Mouse (Mus musculus) kidney, postnatal 14 days (tissue): ENCODE measurements around the gene Hist1h4h.

Experiments used
- DNase-seq: peaks from one replicate; pipeline ENCODE4 v3.0.0; 2022; ENCODE audit warnings: mixed read lengths

The Hist1h4h gene

DNA sequence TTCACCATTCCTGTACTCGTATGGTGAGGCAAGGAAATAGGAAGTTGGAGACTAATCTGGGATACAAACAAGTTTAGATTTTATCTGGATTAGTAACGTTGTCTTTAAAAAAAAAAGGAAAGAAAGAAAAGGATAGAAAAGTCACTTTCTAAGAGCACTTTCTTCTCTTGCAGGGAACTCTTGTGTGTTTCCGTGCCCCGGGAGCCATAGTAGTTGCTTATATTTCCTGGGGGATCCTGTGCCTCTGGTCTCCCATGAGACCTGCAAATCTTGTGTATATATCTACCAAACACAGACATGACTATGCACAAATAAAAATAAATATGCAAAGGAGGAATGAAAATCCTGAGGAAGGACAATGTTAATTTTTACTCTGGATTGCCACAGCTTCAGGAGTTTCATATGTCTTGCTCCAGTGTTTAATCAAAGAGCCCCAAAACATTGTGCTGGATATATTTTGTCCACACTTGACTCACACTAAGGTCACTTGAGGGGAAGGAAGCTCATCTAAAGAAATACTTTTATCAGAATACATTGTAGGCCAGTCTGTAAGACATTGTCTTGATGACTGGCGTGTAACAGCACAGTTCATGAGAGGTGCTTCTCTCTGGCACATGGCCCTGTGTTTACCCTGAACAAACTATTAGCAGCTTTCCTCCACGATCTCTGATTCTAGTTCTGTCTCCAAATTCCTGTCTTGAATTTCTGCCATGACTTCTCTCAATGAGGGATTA, 46.2 kb downstream of the Hist1h4h start:
- no peak for DNase-seq

DNA sequence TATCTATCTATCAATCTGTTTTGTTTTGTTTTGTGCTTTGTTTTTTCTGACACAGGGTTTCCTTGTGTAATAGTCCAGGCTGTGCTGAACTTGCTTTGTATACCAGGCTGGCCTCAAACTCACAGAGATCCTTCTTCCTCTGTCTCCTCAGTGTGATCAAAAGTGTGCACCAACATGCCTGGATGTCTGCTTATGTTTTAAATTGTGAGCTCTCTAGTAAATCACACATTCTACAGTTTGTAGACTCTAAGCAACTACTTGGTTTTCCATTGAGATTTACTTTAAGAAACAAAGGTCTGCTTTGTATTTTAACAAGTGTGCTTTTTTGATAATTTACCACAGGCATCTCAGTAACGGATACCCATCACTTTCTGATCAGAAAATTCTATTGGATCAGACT, 47.0 kb downstream of the Hist1h4h start:
- DNase-seq = no peak
